Mouse (Mus musculus) fibroblast of lung, adult 2 months (primary cell): Measurements from ENCODE around the gene Hist2h2bb.
"Not testable (repeated sequence)": the region's sequence is repeated elsewhere in the genome, so short reads cannot be mapped to it uniquely, and the experiment has no call there.

Experiments used
- DNase-seq: peaks from one replicate; pipeline ENCODE4 v3.0.0-alpha.2; 2011; ENCODE audit warnings: low read depth

Hist2h2bb gene

DNA sequence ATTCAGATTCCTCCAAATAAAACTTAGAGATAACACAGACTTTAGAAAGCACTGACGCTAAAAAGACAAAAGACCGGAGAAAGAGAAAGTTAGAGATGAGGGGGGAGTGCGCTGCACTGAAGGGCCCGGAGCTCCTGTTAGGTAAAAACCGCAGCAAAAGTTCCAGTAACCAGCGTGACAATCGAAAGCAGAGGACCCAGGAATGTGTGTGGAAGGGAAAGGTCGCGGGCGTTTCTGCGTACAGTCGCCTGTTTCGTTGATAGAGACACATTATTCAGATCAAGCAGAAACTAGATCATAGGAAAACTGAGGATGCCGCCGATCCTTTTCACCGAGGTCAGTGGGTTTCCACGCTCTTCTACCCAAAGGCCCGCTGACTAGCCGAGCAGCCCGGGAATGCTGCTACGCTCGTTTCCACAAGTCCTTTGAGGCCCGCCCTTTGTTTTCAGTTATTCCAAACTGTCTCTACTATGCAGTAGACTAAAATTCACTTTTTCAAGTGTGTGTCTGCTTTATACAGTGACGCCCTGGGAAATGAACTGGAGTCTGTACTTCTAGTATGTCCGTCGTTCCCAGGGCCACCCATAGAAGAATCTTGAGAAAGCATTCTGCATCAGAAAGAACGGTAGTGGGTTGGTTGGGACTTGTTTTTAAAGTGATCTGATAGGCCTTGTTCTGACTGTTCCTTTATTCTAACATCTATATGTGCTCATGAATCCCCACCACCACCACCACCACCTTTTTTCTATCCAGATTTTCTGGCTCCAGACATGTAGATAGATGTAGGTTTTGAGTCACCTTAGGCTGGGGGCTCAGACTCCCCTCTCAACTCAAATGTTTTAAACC lies 5.8 kb upstream of the Hist2h2bb start:
- DNase-seq = no peak

DNA sequence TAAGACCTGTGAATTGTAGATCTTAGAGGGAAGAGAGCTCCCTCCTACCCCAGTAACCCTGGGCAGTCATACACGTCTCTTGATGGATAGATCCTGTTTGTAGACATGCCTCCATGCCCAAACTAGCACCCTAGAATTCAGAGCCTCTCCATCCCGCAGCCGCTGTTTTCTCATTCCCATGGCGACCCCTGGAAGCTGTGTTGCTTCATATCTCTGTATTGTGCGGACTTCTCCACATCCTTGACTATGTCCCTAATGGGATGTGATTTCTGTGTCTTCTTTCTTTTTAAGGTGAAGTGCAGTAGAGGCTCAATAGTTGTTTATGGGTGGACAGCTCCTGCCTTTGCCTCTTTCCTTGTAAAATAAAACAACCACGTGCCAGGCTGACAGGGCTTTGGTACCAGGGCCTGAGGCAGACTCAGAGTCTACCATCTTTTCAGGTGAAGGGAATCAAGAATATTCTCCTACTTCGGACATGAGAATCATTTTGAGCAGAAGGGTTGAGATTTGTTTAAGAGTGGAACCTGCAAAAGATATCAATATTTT lies 5.1 kb upstream of the Hist2h2bb start:
- no peak for DNase-seq

DNA sequence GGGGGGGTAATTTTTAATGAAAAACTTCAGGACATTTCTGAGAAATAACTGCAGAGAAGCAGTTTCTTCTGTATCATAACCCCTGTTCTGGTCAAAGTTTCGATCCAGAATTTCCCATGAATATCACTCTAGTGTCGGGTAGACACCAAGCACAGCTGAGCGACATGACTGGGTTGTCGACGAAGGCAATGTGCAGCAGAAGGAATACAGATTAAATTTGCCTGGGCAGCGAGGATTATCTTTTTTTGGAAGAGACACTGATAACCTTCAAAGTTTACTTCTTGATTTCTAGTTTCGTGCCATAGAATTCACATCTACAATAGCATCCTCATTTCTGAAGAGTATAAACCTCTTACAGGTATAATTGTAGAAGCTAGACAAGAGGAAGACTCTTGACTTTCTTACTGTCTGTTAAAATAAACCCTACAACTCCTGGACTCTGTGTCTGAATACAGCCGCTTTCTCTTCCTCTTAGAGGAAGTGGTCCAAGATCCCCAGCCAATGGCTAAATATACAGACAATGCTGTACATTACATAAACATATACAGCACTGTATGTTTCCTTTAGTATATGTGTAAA lies 3.3 kb upstream of the Hist2h2bb start:
- no peak for DNase-seq

DNA sequence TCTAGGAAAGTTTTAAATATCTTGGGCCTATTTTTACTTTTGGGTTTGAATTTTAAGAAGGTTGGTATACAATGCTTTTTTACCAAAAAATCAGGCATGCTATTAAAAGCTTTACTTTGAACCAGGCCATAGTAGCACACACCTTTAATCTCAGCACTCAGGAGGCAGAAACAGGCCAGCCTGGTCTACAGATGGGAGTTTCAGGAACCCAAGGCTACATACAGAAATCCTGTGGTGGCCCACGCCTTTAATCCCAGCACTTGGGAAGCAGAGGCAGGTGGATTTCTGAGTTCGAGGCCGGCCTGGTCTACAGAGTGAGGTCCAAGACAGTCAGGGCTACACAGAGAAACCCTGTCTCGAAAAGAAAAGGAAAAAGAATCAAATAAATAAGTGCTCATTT lies 2.0 kb upstream of the Hist2h2bb start:
- DNase-seq = no peak

DNA sequence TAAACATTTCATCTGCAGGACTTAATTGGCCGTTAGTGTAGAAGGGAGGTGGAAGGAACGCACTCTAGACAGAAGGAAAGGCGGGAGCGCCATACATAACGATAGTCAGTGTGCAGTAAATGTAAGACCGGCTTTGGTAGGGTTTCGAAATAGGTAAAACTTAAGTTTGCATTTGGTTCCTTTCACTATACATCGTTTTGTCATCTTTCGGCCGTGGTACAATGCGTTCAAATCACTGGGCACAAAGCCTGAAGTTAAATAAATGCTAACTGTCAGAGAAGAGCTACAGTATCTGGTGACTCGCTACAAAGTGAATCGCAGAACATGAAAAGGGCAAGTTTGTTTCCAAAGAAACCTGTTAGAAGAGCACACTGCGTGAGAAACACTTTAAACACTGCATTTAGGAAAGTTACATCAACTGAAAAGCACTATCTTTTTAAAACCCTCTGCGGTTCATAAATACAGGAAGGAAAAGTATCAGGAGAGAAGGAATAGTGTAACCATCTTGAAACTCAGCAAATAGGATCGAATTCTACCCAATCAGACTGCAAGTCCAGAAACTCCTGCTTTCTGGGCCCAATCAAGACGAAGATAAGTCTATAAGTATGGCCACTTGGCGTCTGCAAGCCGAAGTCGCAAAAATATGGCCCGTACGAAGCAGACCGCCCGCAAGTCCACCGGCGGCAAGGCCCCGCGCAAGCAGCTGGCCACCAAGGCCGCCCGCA lies 1.3 kb upstream of the Hist2h2bb start, which contains the start of gene Hist2h3b:
Gene Hist2h3b, plus strand, starts transcription at position 604 of the 725 bp plus-strand sequence.
- no peak for DNase-seq

DNA sequence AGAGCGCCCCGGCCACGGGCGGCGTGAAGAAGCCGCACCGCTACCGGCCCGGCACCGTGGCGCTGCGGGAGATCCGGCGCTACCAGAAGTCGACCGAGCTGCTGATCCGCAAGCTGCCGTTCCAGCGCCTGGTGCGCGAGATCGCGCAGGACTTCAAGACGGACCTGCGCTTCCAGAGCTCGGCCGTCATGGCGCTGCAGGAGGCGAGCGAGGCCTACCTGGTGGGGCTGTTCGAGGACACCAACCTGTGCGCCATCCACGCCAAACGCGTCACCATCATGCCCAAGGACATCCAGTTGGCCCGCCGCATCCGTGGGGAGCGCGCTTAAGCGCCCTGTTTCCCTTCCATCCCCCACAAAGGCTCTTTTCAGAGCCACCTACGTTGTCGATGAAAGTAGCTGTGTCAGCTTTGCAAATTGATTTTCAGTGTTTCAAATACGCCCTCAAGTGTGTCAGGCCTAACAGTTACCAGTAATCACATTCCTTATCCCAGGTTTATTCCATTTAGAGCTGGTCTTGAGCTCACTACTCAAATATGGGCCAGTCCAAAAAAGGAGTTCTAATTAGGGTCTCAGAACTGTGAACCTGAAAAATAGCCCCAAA lies 675 bp upstream of the Hist2h2bb start:
- not testable (repeated sequence) for DNase-seq

DNA sequence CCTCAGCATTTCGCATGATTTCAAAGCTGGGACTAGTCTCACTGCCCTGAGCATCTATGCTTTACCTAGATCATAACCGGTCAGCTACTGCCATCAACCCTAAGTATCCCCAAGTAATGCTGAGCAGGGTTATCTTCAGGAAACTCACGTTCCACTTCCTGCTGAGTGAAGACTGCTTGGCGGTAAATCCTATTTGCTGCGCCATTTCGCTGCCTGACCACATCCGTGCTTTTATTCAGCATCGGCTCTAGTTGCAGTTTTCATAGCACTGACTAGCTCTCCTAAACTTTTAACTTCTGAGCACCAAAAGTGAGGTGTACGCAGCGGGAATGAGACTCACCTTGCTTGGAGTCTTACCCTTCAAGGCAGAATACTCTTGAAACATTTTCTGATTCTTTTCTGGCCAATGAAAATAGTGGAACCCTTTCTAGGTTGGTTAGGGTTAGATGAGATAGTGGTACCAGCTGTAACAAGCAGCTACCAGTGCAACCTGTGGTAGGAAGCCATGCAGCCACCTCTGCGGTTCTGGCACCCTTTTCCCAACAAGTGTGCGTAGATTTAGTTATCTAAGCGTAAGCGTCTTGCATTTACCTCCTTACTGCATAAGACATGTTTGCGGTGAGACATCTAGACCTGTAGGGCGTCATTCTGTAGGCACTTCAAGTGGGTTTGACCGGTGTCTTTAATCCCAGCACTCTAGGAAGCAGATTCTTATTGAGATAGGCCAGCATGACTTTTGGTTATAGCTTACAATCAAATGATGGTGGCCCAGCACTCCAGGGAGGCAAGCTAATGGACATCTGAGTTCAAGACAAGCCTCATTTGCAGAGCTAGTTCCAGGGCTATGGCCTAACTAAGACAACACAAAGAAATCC lies 4.3 kb downstream of the Hist2h2bb start:
- DNase-seq = no peak

DNA sequence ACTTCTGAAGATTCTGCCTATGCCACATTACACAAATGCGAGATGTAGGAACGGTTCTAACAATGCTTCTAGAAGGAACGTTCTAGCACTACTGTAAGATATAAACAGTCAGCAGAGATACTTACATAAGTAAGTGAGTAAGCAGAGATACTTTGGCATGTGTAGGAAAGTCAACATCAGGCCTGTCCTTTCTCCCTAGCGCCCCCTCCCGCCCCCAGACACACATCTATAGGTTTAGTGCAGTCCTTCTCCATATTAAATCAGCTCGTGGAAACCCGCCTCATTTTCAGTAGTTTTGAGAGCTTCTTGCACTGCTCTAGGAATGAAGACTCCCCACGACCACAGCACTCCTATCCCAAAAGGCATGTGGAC lies 7.9 kb downstream of the Hist2h2bb start:
- no peak for DNase-seq

DNA sequence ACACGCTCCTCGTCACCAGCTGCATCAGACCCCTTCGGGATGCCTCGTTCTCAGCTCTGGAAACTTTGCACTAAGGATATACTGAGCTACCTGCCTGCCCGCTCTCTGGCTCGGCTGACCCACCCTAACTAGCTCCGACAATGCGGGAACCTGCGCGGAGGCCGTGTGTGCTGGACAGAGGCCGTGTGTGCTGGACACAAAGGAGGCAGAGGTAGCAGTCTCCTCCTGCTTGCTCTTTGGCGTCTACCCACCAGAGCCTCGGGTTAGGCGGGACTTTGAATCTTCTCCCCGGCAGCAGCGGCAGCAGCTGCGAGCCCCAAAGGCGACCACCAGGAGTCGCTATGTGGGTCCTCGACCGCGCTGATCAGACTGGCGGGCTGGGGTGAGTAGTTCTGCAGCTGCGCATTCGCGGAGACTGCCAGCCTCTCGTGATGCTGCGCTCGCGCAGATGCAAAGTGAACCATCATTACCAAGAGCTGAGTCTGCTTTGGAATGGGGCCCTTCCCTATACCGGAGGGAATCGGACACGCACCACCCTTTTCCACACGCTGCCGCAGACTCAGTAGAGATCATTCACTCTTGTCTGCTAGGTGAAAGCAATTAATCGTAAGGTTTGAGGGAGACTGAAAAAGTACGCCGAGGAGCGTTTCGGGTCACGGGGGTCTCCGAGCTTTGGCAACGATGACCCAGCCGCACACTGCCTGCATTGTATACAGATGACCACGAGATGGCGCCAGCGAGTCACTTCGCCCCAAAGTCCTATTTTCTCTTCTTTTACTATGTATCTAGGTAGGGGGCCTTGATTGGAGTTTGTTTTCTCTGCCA lies 8.5 kb downstream of the Hist2h2bb start:
- DNase-seq = peak; percentile 90

DNA sequence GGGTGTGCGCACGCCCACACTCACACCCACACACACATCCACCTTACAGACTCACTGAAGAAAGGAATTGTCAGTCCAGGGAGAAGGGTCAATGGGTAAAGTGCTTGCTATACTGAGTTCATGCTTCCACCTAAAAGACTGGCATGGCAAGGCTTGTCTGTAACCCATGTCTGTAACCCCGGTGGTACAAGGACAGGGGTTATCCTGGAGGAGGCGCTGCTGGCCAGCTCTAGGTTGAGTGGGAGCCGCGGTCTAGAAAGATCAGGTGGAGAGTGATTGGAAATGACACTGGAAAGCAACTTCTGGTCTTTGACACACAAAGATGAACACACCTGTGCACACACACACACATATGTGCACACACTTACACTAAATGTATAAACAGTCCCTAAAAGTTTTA lies 11.1 kb downstream of the Hist2h2bb start:
- DNase-seq = no peak

DNA sequence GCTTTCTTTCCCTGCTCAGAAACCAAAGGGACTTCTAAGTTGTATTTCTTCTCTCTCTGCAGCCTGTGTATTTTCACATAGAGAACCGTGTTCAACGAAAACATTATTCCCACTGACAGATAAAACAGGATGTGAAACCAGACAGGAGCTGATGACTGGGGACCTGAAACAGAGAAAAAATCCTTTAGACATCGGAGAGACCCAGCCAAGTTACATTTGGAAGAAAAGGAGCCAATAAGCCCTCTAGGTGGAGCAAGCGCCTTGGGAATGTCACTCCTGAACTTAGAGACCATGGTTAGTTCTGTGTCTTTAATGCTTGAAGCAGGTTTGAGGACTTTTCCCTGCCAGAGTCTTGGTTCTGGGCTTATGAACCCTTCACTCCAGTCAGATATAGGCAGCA lies 14.9 kb downstream of the Hist2h2bb start:
- DNase-seq = peak; percentile 28

DNA sequence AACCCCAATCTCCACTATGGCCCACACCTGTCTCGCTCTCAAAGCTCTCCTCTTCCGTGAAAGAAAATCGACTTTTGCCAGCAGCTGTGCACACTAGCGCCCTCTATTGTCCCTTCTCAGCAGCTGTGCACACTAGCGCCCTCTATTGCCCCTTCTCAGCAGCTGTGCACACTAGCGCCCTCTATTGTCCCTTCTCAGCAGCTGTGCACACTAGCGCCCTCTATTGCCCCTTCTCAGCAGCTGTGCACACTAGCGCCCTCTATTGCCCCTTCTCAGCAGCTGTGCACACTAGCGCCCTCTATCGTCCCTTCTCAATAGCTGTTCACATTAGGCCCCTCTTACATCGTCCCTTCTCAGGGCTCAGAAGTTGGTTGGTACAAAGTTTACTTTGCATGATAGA lies 17.8 kb downstream of the Hist2h2bb start:
- not testable (repeated sequence) for DNase-seq

DNA sequence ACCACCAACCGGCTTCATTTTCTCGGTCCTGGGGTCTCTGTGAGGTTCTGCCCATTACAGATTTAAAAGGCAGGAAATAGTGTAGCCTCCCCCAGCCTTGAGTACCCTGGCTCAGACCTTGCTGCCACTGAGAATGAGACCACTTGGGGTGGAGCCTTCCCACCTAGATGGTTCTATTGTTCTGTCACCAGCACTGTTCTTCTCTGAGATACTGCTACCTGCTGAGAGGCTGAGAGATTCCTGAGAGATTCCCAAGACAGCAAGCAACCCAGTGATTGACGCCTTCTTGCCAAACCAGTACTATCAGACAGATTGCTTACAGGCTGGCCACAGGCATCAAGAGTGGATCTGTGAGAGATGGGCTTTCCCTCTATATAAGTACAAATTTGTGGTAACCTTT lies 19.6 kb downstream of the Hist2h2bb start:
- no peak for DNase-seq

DNA sequence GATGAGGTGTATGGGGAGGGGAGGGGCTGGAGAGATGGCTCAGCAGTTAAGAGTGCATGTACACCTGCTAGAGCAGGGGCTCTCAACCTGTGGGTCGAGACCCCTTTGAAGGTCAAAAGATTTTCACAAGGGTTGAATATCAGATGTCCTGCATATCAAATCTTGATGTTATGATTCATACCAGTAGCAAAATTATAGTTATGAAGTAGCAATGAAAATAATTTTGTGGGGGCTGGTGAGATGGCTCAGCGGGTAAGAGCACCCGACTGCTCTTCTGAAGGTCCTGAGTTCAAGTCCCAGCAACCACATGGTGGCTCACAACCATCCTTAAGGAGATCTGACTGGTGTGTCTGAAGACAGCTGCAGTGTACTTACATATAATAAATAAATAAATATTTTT lies 21.2 kb downstream of the Hist2h2bb start:
- not testable (repeated sequence) for DNase-seq

DNA sequence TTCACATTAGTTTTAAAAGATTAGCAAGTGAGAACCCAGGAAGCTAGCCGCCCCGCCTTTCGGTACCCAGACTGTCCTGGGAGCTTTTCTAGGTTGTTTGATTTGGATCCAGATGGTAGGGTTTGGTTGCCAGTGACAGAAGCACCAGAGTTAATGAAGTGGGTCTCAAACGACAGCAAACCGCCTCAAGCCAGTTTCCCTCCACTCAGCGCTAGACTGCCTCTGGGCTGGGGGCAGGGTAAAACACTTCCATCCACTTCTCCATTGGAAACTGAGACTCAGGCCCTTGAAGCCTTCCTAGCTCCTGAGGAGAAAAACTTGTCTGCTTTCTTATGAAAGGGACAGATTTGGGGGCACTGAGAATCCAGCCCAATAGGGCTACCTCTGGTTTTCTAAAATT lies 23.1 kb downstream of the Hist2h2bb start:
- no peak for DNase-seq

DNA sequence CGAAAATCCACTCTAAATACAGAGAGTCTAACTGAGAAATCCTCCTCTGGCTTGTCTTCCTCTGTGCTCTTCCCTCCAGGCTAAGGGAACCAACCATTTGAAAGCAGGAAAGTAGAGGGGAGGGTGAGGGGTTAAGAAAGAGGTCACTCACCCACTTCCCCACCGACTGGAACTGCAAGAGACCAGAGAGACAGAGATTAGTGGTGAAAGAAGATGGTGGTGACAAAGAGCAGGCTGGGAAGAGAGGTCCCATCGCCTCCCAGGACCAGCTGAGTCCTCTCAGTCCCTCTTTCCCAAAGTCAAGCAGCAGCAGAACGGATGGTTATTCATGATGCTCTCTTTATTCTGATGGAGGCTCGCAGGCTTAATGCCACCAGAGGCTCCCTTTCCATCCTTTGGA lies 23.8 kb downstream of the Hist2h2bb start:
- DNase-seq = no peak

DNA sequence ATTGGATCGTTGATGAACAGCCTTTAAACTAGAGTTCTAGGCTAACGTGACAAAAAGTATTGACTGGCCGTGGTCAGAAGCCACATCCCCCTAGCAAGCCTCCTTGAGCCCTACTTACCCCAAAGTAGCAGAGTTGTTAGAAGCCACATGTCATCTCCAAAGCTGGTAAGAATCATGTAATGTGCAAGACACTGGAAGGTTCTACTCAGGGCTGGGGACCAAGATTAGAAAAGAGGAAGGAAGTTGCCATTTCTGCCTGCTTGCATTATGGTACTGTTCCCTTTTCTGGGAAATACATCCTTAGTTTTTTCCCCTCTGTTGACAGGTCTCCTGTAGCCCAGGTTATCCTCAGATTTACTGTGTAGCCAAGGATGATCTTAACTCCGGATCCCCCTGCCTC lies 24.2 kb downstream of the Hist2h2bb start, which contains the start of gene Fcgr1:
Gene Fcgr1, minus strand, starts transcription at position 183 of the 400 bp plus-strand sequence.
- DNase-seq = no peak

DNA sequence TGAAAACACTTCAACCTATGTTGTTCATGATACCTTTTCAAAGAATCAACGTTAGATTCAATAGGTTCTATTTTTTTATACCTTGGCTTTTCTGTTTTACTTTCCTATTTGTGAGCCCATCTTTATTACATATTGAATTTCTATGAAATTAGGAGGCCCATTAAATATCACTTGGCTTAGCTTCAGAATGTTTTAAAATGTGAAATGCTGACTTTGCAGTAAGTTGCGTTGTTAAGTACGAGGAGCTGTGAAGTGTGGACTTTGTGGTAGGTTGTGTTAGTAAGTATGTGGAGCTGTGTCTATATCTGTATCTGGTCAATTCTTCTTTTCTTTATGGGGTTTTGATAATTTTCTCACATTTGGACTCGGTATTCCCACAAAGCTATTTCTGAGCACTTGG lies 28.8 kb downstream of the Hist2h2bb start:
- DNase-seq = no peak

DNA sequence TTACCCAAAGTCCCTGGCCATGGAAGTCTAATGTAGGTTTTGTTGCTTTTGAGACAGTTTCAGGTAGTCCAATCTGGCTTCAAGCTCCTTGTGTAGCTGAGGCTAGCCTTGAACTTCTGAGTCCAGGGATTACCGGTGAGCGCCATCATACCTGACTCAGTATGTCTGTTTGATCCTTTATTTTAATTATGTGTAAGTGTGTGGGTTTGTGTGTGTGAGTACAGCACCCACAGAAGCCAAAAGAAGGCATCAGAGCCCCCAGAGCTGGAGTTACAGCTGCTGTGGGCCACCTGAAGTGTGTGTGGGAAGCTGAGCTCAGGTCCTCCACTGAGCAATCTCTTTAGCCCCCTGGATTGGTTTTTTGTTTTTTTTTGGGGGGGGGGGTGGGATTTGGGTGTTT lies 30.0 kb downstream of the Hist2h2bb start:
- no peak for DNase-seq
